Mouse (Mus musculus): ENCODE data around the gene Pear1.

GRCm38 (mm10) chr3:87738906-87739305 is 85.2 kb downstream of the Pear1 start:
- TF ChIP-seq ZC3H11A (IDR thresholded peaks at IDR 0.05; ENCODE audit: borderline replicate concordance, low read depth, low read length) (no peak), HCFC1 (IDR thresholded peaks at IDR 0.05; ENCODE audit: borderline replicate concordance, insufficient read depth, low read length) (no peak), MAFK (IDR thresholded peaks at IDR 0.05; ENCODE audit: insufficient read depth, low read depth, low read length) (no peak), CHD2 (IDR thresholded peaks at IDR 0.05; ENCODE audit: low read depth, low read length) (no peak), ZNF384 (IDR thresholded peaks at IDR 0.05; ENCODE audit: low read depth, low read length) (no peak)
